Mouse (Mus musculus): ENCODE results near the gene Olfr799. TPM values are rescaled to one million over a fixed set of nuclear protein-coding genes. Genes with fewer than 3 reads are reported as not detected.

Gene Olfr799
- not detected for polyA plus RNA-seq (2017; shearing (Covaris generic))

DNA sequence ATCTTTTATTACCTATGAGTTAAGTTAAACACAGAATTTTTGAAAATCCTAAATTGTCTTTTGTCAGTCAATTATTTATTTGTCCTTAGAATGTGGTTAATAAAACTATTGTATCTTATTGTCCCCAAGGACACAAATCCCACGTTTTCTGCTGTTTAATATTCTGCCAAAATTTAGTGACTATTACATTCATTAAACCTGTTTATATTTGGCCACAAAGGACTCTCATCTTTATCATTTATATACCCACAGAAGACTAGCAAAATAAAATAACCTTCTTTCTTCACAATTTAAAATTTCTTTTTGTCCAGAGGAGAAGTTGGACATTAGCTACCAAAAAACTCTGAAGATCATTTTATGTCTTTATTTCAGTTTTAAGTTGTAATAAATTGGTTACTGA lies at the start of gene Olfr799:
TSS of gene Olfr799 (plus strand) at position 301 of the 400 bp plus-strand sequence.

GRCm38 (mm10) chr10:129612470-129612869 lies 24.8 kb upstream of the Olfr799 start, which contains the start of gene Olfr796:
Gene Olfr796, minus strand, starts transcription at chr10:129612570.

DNA sequence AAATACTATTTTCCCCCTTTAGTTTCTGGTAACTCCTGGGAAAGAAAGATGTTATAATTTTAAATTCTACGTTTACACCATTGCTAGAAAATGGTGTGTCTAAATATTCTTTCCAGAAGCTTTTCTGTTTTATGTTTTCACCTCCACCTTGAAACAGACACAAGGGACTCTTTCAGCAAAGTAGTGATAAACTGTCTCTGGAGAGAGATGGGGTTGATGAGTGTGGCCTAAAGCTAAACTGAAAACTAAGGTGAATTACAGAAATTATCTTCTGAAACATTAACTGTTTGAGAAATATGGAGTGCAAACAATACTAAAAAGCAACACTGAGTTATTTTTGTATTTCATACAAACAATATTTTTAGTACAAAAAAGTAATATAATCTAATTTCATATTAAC lies 9.4 kb upstream of the Olfr799 start, which contains the start of gene Olfr798:
TSS of gene Olfr798 (minus strand) at position 101 of the 400 bp plus-strand sequence.

DNA sequence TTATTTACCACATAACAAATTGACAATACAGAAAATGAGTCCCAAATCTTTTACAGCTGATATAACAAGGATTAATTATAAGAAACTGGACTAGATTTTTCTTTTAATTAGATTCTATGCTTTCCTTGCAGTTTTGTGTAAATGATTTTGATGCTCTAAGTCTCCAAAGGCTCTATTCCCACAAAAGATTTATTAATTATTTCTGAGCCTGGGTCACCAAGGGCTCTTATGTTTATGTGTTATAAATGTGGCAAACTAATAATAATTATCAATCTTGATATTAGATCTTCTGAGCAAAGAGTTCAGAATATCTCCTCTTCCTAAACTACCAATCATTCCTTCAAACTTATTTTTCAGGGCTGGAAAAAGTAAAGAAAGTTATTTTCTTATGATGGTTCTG lies 20.1 kb downstream of the Olfr799 start, which contains the start of gene Olfr800:
TSS of gene Olfr800 (plus strand) at position 301 of the 400 bp plus-strand sequence.

DNA sequence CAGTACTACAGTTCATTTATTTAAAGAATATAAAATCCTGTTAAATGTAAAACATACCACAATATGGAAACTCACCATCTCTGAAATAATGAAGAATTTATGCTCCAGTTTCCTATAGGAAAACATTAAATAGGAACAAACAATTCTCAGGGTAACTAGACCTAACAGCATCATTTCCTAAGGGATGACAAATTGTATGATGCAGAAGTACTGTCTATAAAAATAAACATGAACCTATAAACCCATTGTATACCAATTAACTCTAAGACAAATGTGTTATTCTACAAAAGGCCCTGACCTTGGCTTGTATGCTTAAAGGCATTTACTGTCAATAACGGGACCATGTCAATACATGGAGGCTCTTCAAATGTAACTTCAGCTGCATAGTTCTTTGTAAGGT lies 36.5 kb downstream of the Olfr799 start, which contains the start of gene Olfr801:
TSS of gene Olfr801 (minus strand) at position 101 of the 400 bp plus-strand sequence.

GRCm38 (mm10) chr10:129688069-129688468 lies 50.8 kb downstream of the Olfr799 start, which contains the start of gene Olfr802:
Gene Olfr802, minus strand, starts transcription at chr10:129688169.

GRCm38 (mm10) chr10:129694186-129694585 lies 56.9 kb downstream of the Olfr799 start, which contains the start of gene Olfr803:
Gene Olfr803, minus strand, starts transcription at chr10:129694286.

Other genes starting within 250 kb of the Olfr799 start
- gene Olfr785, start 232.1 kb upstream of the Olfr799 start, polyA plus RNA-seq (2017; shearing (Covaris generic)) = not detected
- not detected for gene Olfr786, start 210.2 kb upstream of the Olfr799 start, polyA plus RNA-seq (2017; shearing (Covaris generic))
- gene Olfr787, start 175.6 kb upstream of the Olfr799 start, polyA plus RNA-seq (2017; shearing (Covaris generic)) = 0.05 TPM
- not detected for gene Olfr788, start 166.5 kb upstream of the Olfr799 start, polyA plus RNA-seq (2017; shearing (Covaris generic))
- gene Olfr789, start 152.7 kb upstream of the Olfr799 start, polyA plus RNA-seq (2017; shearing (Covaris generic)) = not detected
- gene Olfr790, start 139.0 kb upstream of the Olfr799 start, polyA plus RNA-seq (2017; shearing (Covaris generic)) = not detected
- gene Olfr791, start 115.7 kb upstream of the Olfr799 start, polyA plus RNA-seq (2017; shearing (Covaris generic)) = not detected
- gene Olfr792, start 98.3 kb upstream of the Olfr799 start, polyA plus RNA-seq (2017; shearing (Covaris generic)) = not detected
- gene Olfr794, start 69.8 kb upstream of the Olfr799 start, polyA plus RNA-seq (2017; shearing (Covaris generic)) = not detected
- gene Olfr796, start 24.9 kb upstream of the Olfr799 start, polyA plus RNA-seq (2017; shearing (Covaris generic)) = not detected
- not detected for gene Olfr798, start 9.6 kb upstream of the Olfr799 start, polyA plus RNA-seq (2017; shearing (Covaris generic))
- gene Olfr800, start 20.2 kb downstream of the Olfr799 start, polyA plus RNA-seq (2017; shearing (Covaris generic)) = not detected
- gene Olfr801, start 36.4 kb downstream of the Olfr799 start, polyA plus RNA-seq (2017; shearing (Covaris generic)) = not detected
- gene Olfr802, start 50.7 kb downstream of the Olfr799 start, polyA plus RNA-seq (2017; shearing (Covaris generic)) = not detected
- gene Olfr803, start 56.8 kb downstream of the Olfr799 start, polyA plus RNA-seq (2017; shearing (Covaris generic)) = not detected
- gene Olfr804, start 65.7 kb downstream of the Olfr799 start, polyA plus RNA-seq (2017; shearing (Covaris generic)) = not detected
- gene Olfr805, start 91.9 kb downstream of the Olfr799 start, polyA plus RNA-seq (2017; shearing (Covaris generic)) = not detected
- not detected for gene Olfr806, start 104.4 kb downstream of the Olfr799 start, polyA plus RNA-seq (2017; shearing (Covaris generic))
- not detected for gene Olfr807, start 120.3 kb downstream of the Olfr799 start, polyA plus RNA-seq (2017; shearing (Covaris generic))
- gene Olfr808, start 128.0 kb downstream of the Olfr799 start, polyA plus RNA-seq (2017; shearing (Covaris generic)) = not detected
- gene Olfr809, start 137.2 kb downstream of the Olfr799 start, polyA plus RNA-seq (2017; shearing (Covaris generic)) = not detected
- not detected for gene Olfr810, start 157.4 kb downstream of the Olfr799 start, polyA plus RNA-seq (2017; shearing (Covaris generic))
- gene Olfr811, start 166.9 kb downstream of the Olfr799 start, polyA plus RNA-seq (2017; shearing (Covaris generic)) = not detected
- gene Olfr812, start 208.6 kb downstream of the Olfr799 start, polyA plus RNA-seq (2017; shearing (Covaris generic)) = not detected
- gene Olfr813, start 217.9 kb downstream of the Olfr799 start, polyA plus RNA-seq (2017; shearing (Covaris generic)) = not detected
- gene Olfr814, start 242.4 kb downstream of the Olfr799 start, polyA plus RNA-seq (2017; shearing (Covaris generic)) = 0.13 TPM